Comparison of ENCODE assay signal across 8 mouse cellular contexts in the genomic region with DNA sequence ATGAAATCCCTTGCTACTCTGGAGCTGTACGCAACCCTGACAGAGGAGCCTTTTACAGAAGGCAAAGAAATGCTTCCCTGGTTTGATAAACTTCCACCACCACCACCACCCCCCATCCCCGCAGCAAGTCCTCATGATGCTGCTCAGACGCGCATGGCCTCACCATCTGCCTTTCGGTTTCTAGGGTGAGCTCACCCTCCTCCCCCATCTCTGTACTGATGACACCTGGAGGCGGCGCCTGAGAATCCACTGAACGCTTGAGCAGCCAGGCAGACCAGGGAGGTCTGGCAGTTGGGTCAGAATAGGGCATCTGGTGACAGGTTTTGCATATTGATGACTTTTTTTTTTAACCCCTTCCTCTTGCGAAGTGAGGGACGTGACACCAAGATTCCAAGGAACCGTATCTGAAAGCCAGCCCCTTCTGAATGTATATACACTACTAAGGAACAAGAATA. TPM values are rescaled to one million over a fixed set of nuclear protein-coding genes. Genes with fewer than 3 reads are reported as not detected.
DNase-seq lines count a peak whose midpoint lies in the region; ATAC-seq and TF ChIP-seq lines count a peak whose summit lies in the region.

No protein-coding gene starts in this region.

- peak overlapping the region; percentile 73 for H3K4me2 ChIP-seq in embryonic facial prominence, embryonic 14.5 days (ENCODE audit: low read depth, low read length)
- peak overlapping the region; percentile 91 for H3K4me2 ChIP-seq in liver, embryonic 11.5 days
- peak overlapping the region; percentile 91 for H3K4me2 ChIP-seq in myocyte (ENCODE audit: low read depth)
- peak overlapping the region; percentile 81 for H3K4me2 ChIP-seq in stomach, embryonic 14.5 days (replicated peaks; ENCODE audit: low read depth, low read length)

- peaks cover 45% of the 10 kb centered on the region for H3K79me2 ChIP-seq in C2C12 (ENCODE audit: control insufficient read depth, insufficient read depth)
- no peaks in the 10 kb centered on the region for H3K79me2 ChIP-seq in heart, adult 2 months (replicated peaks; ENCODE audit: control insufficient read depth, insufficient read depth, low read length)
- H3K79me2 ChIP-seq in myocyte (ENCODE audit: control insufficient read depth, insufficient read depth), result peaks cover 41% of the 10 kb centered on the region

- ATAC-seq in embryonic facial prominence, embryonic 14.5 days (ENCODE audit: low read depth), result peak; percentile 92
- ATAC-seq in liver, embryonic 11.5 days (replicated peaks; ENCODE audit: low FRiP score), result peak; percentile 83
- ATAC-seq in stomach, embryonic 14.5 days (ENCODE audit: insufficient number of reproducible peaks, insufficient read depth, low FRiP score, low read depth), result peak; percentile 80

- no peak for TF ChIP-seq EP300 in heart, adult 2 months (IDR thresholded peaks at IDR 0.05; ENCODE audit: insufficient read depth, low read depth, low read length)

- H3K9me3 ChIP-seq in embryonic facial prominence, embryonic 14.5 days (ENCODE audit: control insufficient read depth, low read length), result no peaks in the 10 kb centered on the region
- no peaks in the 10 kb centered on the region for H3K9me3 ChIP-seq in liver, embryonic 11.5 days (ENCODE audit: control insufficient read depth, low read length)
- no peaks in the 10 kb centered on the region for H3K9me3 ChIP-seq in stomach, embryonic 14.5 days (ENCODE audit: control insufficient read depth, low read depth, low read length)

- TF ChIP-seq POLR2A in bone marrow, adult 2 months (IDR thresholded peaks at IDR 0.05; ENCODE audit: borderline replicate concordance, control insufficient read depth, low read depth, low read length), result no peak
- no peak; the same call in 1 of the 2 replicates for TF ChIP-seq POLR2A in heart, adult 2 months (IDR thresholded peaks at IDR 0.05; ENCODE audit: insufficient read depth, low read depth, low read length)
- no peak for TF ChIP-seq POLR2A in myocyte (IDR thresholded peaks at IDR 0.05; ENCODE audit: insufficient read length, low read depth)

- no peaks in the 10 kb centered on the region for H3K27me3 ChIP-seq in C2C12 (ENCODE audit: control insufficient read depth, insufficient read depth, insufficient read length)
- no peaks in the 10 kb centered on the region for H3K27me3 ChIP-seq in embryonic facial prominence, embryonic 14.5 days (replicated peaks; ENCODE audit: control insufficient read depth, insufficient read depth, low read length)
- no peaks in the 10 kb centered on the region for H3K27me3 ChIP-seq in heart, adult 2 months (ENCODE audit: control insufficient read depth, insufficient read depth, low read length)
- no peaks in the 10 kb centered on the region for H3K27me3 ChIP-seq in liver, embryonic 11.5 days (replicated peaks; ENCODE audit: control insufficient read depth, insufficient read depth, low read length)
- no peaks in the 10 kb centered on the region for H3K27me3 ChIP-seq in myocyte (ENCODE audit: control insufficient read depth, insufficient read depth, insufficient read length)
- no peaks in the 10 kb centered on the region for H3K27me3 ChIP-seq in stomach, embryonic 14.5 days (ENCODE audit: control insufficient read depth, insufficient read depth, low read length)

- DNase-seq in embryonic facial prominence, embryonic 14.5 days (ENCODE audit: low spot score), result peak; percentile 88
- DNase-seq in heart, adult 2 months, result peak; percentile 70 to 80
- DNase-seq in kidney, adult 9 months, result peak; percentile 90
- DNase-seq in liver, embryonic 11.5 days (ENCODE audit: low spot score), result no peak

- H3K4me1 ChIP-seq in bone marrow, adult 2 months (ENCODE audit: control insufficient read depth, insufficient read depth, low read length), result peaks cover 1% of the 10 kb centered on the region; the same call in 1 of the 2 replicates
- 0 out of 2 replicates have a peak, but pooled peaks cover 3% of the 10 kb centered on the region for H3K4me1 ChIP-seq in embryonic facial prominence, embryonic 14.5 days (ENCODE audit: control insufficient read depth, insufficient read depth, low read length)
- peaks cover 4% of the 10 kb centered on the region for H3K4me1 ChIP-seq in heart, adult 2 months (ENCODE audit: control insufficient read depth, insufficient read depth, low read length)
- H3K4me1 ChIP-seq in liver, embryonic 11.5 days (replicated peaks; ENCODE audit: control insufficient read depth, insufficient read depth, low read length), result peaks cover 14% of the 10 kb centered on the region
- H3K4me1 ChIP-seq in stomach, embryonic 14.5 days (ENCODE audit: control insufficient read depth, insufficient read depth, low read length), result peaks cover 5% of the 10 kb centered on the region; the same call in 1 of the 2 replicates

- no peak for TF ChIP-seq CTCF in C2C12 (IDR thresholded peaks at IDR 0.05; ENCODE audit: control insufficient read depth, insufficient read depth, insufficient read length)
- no peak for TF ChIP-seq CTCF in bone marrow, adult 2 months (IDR thresholded peaks at IDR 0.05; ENCODE audit: control insufficient read depth, insufficient read depth, low read length)
- TF ChIP-seq CTCF in heart, adult 2 months (IDR thresholded peaks at IDR 0.05), result peak; percentile 39

- H3K79me3 ChIP-seq in C2C12 (ENCODE audit: low read depth), result peaks cover 38% of the 10 kb centered on the region

- H3ac ChIP-seq in C2C12 (ENCODE audit: control insufficient read depth, insufficient read length, low read depth) (peak overlapping the region; percentile 41), myocyte (ENCODE audit: control insufficient read depth, insufficient read length) (peak overlapping the region; percentile 13)

- H3K36me3 ChIP-seq in C2C12 (ENCODE audit: control insufficient read depth, insufficient read depth) (peaks cover 13% of the 10 kb centered on the region), myocyte (ENCODE audit: control insufficient read depth, insufficient read depth) (peaks cover 4% of the 10 kb centered on the region)
- no peaks in the 10 kb centered on the region for H3K36me3 ChIP-seq in embryonic facial prominence, embryonic 14.5 days (ENCODE audit: control insufficient read depth, insufficient read depth, low read length)
- no peaks in the 10 kb centered on the region; the same call in 1 of the 2 replicates for H3K36me3 ChIP-seq in heart, adult 2 months (ENCODE audit: control insufficient read depth, insufficient read depth, low read length)
- H3K36me3 ChIP-seq in liver, embryonic 11.5 days (ENCODE audit: control insufficient read depth, insufficient read depth, low read length), result no peaks in the 10 kb centered on the region
- H3K36me3 ChIP-seq in stomach, embryonic 14.5 days (ENCODE audit: control insufficient read depth, insufficient read depth, low read length), result no peaks in the 10 kb centered on the region

- H3K4me3 ChIP-seq in C2C12 (ENCODE audit: insufficient read depth, poor library complexity, severe bottlenecking) (peak overlapping the region; percentile 69), myocyte (peak overlapping the region; percentile 85)
- H3K4me3 ChIP-seq in bone marrow, adult 2 months (replicated peaks; ENCODE audit: control insufficient read depth, low read depth, low read length), result peak overlapping the region; percentile 98
- peak overlapping the region; percentile 82 for H3K4me3 ChIP-seq in embryonic facial prominence, embryonic 14.5 days (ENCODE audit: low read depth, low read length)
- H3K4me3 ChIP-seq in heart, adult 2 months, result peak overlapping the region; percentile 95
- peak overlapping the region; percentile 93 for H3K4me3 ChIP-seq in liver, embryonic 11.5 days (ENCODE audit: low read depth, low read length)
- peak overlapping the region; percentile 83 for H3K4me3 ChIP-seq in stomach, embryonic 14.5 days (ENCODE audit: low read depth, low read length)

- peak overlapping the region; percentile 84 for H3K9ac ChIP-seq in embryonic facial prominence, embryonic 14.5 days (ENCODE audit: low read depth, low read length)
- peak overlapping the region; percentile 49 for H3K9ac ChIP-seq in heart, adult 2 months (ENCODE audit: low read depth, low read length)
- H3K9ac ChIP-seq in liver, embryonic 11.5 days (ENCODE audit: low read depth, low read length), result peak overlapping the region; percentile 86
- peak overlapping the region; percentile 93 for H3K9ac ChIP-seq in stomach, embryonic 14.5 days (replicated peaks; ENCODE audit: low read depth, low read length)

- WGBS in bone marrow, adult 2 months, result under 1% methylated on average over 11 of the region's 11 CpGs
- under 1% methylated on average over 11 of the region's 11 CpGs for WGBS in embryonic facial prominence, embryonic 14.5 days
- 2% methylated on average over 11 of the region's 11 CpGs for WGBS in heart, adult 2 months
- 2% methylated on average over 11 of the region's 11 CpGs for WGBS in liver, embryonic 11.5 days
- WGBS in stomach, embryonic 14.5 days, result under 1% methylated on average over 11 of the region's 11 CpGs

- H3K27ac ChIP-seq in bone marrow, adult 2 months (ENCODE audit: control insufficient read depth, insufficient read depth, low read depth, low read length, poor library complexity), result peak overlapping the region; percentile 92
- peak overlapping the region; percentile 71 for H3K27ac ChIP-seq in embryonic facial prominence, embryonic 14.5 days (replicated peaks; ENCODE audit: low read depth, low read length)
- peak overlapping the region; percentile 93 for H3K27ac ChIP-seq in heart, adult 2 months
- peak overlapping the region; percentile 86 for H3K27ac ChIP-seq in liver, embryonic 11.5 days (ENCODE audit: low read depth, low read length)
- H3K27ac ChIP-seq in stomach, embryonic 14.5 days (ENCODE audit: low read length), result peak overlapping the region; percentile 58; the same call in 1 of the 2 replicates

- intact Hi-C loops in heart, adult 2 months (cut with DNase I), result loop anchor here (2.0 kb wide), 1 partner anchor 242 kb away; no protein-coding TSS in a partner anchor

RNA-seq across cellular contexts. Expression of a gene that starts 27.0 kb away (rescaled TPM):
- polyA plus RNA-seq in C2C12 (2012; fragmentation: generic; extraction: Trizol) (10.4 TPM), myocyte (2012; fragmentation: generic; extraction: Trizol) (14.8 TPM)
- polyA plus RNA-seq in bone marrow, adult 2 months (2011; ENCODE audit: insufficient read depth, insufficient read length, low replicate concordance, missing spikeins), result 10.7 and 12.5 TPM in 2 replicates
- 64.1 and 66.5 TPM in 2 replicates for polyA plus RNA-seq in embryonic facial prominence, embryonic 14.5 days (2014; fragmentation: Nextera tagmentation; extraction: Ambion mirVana)
- 100 to 1,000 TPM in 1 of 2 experiments, 10 to 100 TPM in 1; 82.1 to 104 TPM for total RNA-seq in heart, adult 2 months (2021)
- polyA plus RNA-seq in heart, adult 2 months (2012; rRNA removed), result 25.2 and 52.9 TPM in 2 replicates
- 58.3 and 58.6 TPM in 2 replicates for polyA plus RNA-seq in liver, embryonic 11.5 days (2014; fragmentation: Nextera tagmentation; extraction: Ambion mirVana)
- polyA plus RNA-seq in stomach, embryonic 14.5 days (2014; fragmentation: Nextera tagmentation; extraction: Ambion mirVana), result 78.1 and 78.3 TPM in 2 replicates

RNA-seq across cellular contexts. Expression of a gene that starts 44.7 kb away (rescaled TPM):
- 9.6 TPM for polyA plus RNA-seq in C2C12 (2012; fragmentation: generic; extraction: Trizol)
- polyA plus RNA-seq in bone marrow, adult 2 months (2011; ENCODE audit: insufficient read depth, insufficient read length, low replicate concordance, missing spikeins), result 14.0 and 24.9 TPM in 2 replicates
- polyA plus RNA-seq in embryonic facial prominence, embryonic 14.5 days (2014; fragmentation: Nextera tagmentation; extraction: Ambion mirVana), result 12.6 and 15.5 TPM in 2 replicates
- 10 to 100 TPM; 59.7 to 67.9 TPM for total RNA-seq in heart, adult 2 months (2021)
- 9.6 and 17.5 TPM in 2 replicates for polyA plus RNA-seq in heart, adult 2 months (2012; rRNA removed)
- 6.6 and 6.8 TPM in 2 replicates for polyA plus RNA-seq in liver, embryonic 11.5 days (2014; fragmentation: Nextera tagmentation; extraction: Ambion mirVana)
- polyA plus RNA-seq in myocyte (2012; fragmentation: generic; extraction: Trizol), result 8.9 TPM
- 21.3 and 23.1 TPM in 2 replicates for polyA plus RNA-seq in stomach, embryonic 14.5 days (2014; fragmentation: Nextera tagmentation; extraction: Ambion mirVana)
